Mouse (Mus musculus): ENCODE results near the gene Kif3a. TPM values are rescaled to one million over a fixed set of nuclear protein-coding genes. Genes with fewer than 3 reads are reported as not detected.
"Not testable (repeated sequence)": the region's sequence is repeated elsewhere in the genome, so short reads cannot be mapped to it uniquely, and the experiment has no call there.

Kif3a gene
- total and polyA plus RNA-seq, 2 experiments from 2014 or later, result 118 to 330 TPM

- 0 out of 2 replicates have a peak, but pooled peaks have one; percentile 11 for TF ChIP-seq CTCF (IDR thresholded peaks at IDR 0.05; ENCODE audit: low read depth)
- 86% methylated on average over 11 of the region's 11 CpGs for WGBS
- no peak for ATAC-seq
Observed at GRCm38 (mm10) chr11:53541222-53541621, 26.0 kb upstream of the Kif3a start.

GRCm38 (mm10) chr11:53543021-53543420 is 24.2 kb upstream of the Kif3a start:
- no peaks in the 10 kb centered on the region for H3K27me3 ChIP-seq (ENCODE audit: insufficient read depth, low read length)
- ATAC-seq (no peak), DNase-seq (no peak)
- no peak overlapping the region for H3K27ac ChIP-seq (ENCODE audit: low read depth, low read length)
- no peak for TF ChIP-seq CTCF (IDR thresholded peaks at IDR 0.05; ENCODE audit: low read depth)
- H3K4me1 ChIP-seq (ENCODE audit: insufficient read depth), result no peaks in the 10 kb centered on the region
- no peak overlapping the region for H3K9ac ChIP-seq
- H3K4me2 ChIP-seq (ENCODE audit: low read depth), result no peak overlapping the region
- peaks cover 6% of the 10 kb centered on the region for H3K36me3 ChIP-seq (ENCODE audit: insufficient read depth)
- H3K4me3 ChIP-seq (ENCODE audit: low read depth, low read length), result no peak overlapping the region
- WGBS, result 83% methylated on average over 7 of the region's 7 CpGs
- H3K9me3 ChIP-seq (ENCODE audit: low read length), result no peaks in the 10 kb centered on the region

More at GRCm38 (mm10) chr11:53541222-53541621, 26.0 kb upstream of the Kif3a start:
- DNase-seq, result no peak
- no peak overlapping the region for H3K4me3 ChIP-seq (ENCODE audit: low read depth, low read length)
- no peaks in the 10 kb centered on the region for H3K9me3 ChIP-seq (ENCODE audit: low read length)
- no peak overlapping the region for H3K9ac ChIP-seq
- no peaks in the 10 kb centered on the region for H3K27me3 ChIP-seq (ENCODE audit: insufficient read depth, low read length)
- no peak overlapping the region for H3K27ac ChIP-seq (ENCODE audit: low read depth, low read length)
- H3K4me2 ChIP-seq (ENCODE audit: low read depth), result no peak overlapping the region
- no peaks in the 10 kb centered on the region for H3K4me1 ChIP-seq (ENCODE audit: insufficient read depth)
- peaks cover 22% of the 10 kb centered on the region for H3K36me3 ChIP-seq (ENCODE audit: insufficient read depth)

GRCm38 (mm10) chr11:53546271-53546670 is 20.9 kb upstream of the Kif3a start:
- TF ChIP-seq CTCF (IDR thresholded peaks at IDR 0.05; ENCODE audit: low read depth), result no peak
- H3K4me1 ChIP-seq (ENCODE audit: insufficient read depth), result no peaks in the 10 kb centered on the region
- WGBS, result 38% methylated on average over 6 of the region's 6 CpGs
- no peak overlapping the region for H3K27ac ChIP-seq (ENCODE audit: low read depth, low read length)
- no peak overlapping the region for H3K4me3 ChIP-seq (ENCODE audit: low read depth, low read length)
- H3K9me3 ChIP-seq (ENCODE audit: low read length), result no peaks in the 10 kb centered on the region
- H3K27me3 ChIP-seq (ENCODE audit: insufficient read depth, low read length), result no peaks in the 10 kb centered on the region
- peak; percentile 25; the same call in 1 of the 2 replicates for ATAC-seq
- no peak overlapping the region for H3K9ac ChIP-seq
- DNase-seq, result no peak
- H3K36me3 ChIP-seq (ENCODE audit: insufficient read depth), result peaks cover 6% of the 10 kb centered on the region
- no peak overlapping the region for H3K4me2 ChIP-seq (ENCODE audit: low read depth)

GRCm38 (mm10) chr11:53547566-53547965 is 19.6 kb upstream of the Kif3a start:
- H3K36me3 ChIP-seq (ENCODE audit: insufficient read depth), result no peaks in the 10 kb centered on the region
- DNase-seq (no peak), ATAC-seq (no peak)
- no peak overlapping the region for H3K4me3 ChIP-seq (ENCODE audit: low read depth, low read length)
- no peak overlapping the region for H3K9ac ChIP-seq
- H3K27ac ChIP-seq (ENCODE audit: low read depth, low read length), result no peak overlapping the region
- H3K27me3 ChIP-seq (ENCODE audit: insufficient read depth, low read length), result no peaks in the 10 kb centered on the region
- no peaks in the 10 kb centered on the region for H3K4me1 ChIP-seq (ENCODE audit: insufficient read depth)
- H3K4me2 ChIP-seq (ENCODE audit: low read depth), result no peak overlapping the region
- no peak for TF ChIP-seq CTCF (IDR thresholded peaks at IDR 0.05; ENCODE audit: low read depth)
- 93% methylated on average over 6 of the region's 6 CpGs for WGBS
- no peaks in the 10 kb centered on the region for H3K9me3 ChIP-seq (ENCODE audit: low read length)

- DNase-seq (no peak), ATAC-seq (no peak)
- Histone ChIP-seq H3K4me3 (ENCODE audit: low read depth, low read length) (no peak overlapping the region), H3K4me2 (ENCODE audit: low read depth) (no peak overlapping the region), H3K36me3 (ENCODE audit: insufficient read depth) (no peaks in the 10 kb centered on the region), H3K9me3 (ENCODE audit: low read length) (no peaks in the 10 kb centered on the region), H3K27me3 (ENCODE audit: insufficient read depth, low read length) (no peaks in the 10 kb centered on the region), H3K4me1 (ENCODE audit: insufficient read depth) (no peaks in the 10 kb centered on the region), H3K27ac (ENCODE audit: low read depth, low read length) (no peak overlapping the region), H3K9ac (no peak overlapping the region)
- no peak for TF ChIP-seq CTCF (IDR thresholded peaks at IDR 0.05; ENCODE audit: low read depth)
- WGBS, result 92% methylated on average over 19 of the region's 19 CpGs
Observed at GRCm38 (mm10) chr11:53548036-53548605, 19.1 kb upstream of the Kif3a start.

GRCm38 (mm10) chr11:53550714-53551113 is 16.5 kb upstream of the Kif3a start:
- Histone ChIP-seq H3K4me2 (ENCODE audit: low read depth) (no peak overlapping the region), H3K4me1 (ENCODE audit: insufficient read depth) (no peaks in the 10 kb centered on the region), H3K36me3 (ENCODE audit: insufficient read depth) (no peaks in the 10 kb centered on the region), H3K9me3 (ENCODE audit: low read length) (no peaks in the 10 kb centered on the region), H3K4me3 (ENCODE audit: low read depth, low read length) (no peak overlapping the region), H3K27ac (ENCODE audit: low read depth, low read length) (no peak overlapping the region), H3K27me3 (ENCODE audit: insufficient read depth, low read length) (no peaks in the 10 kb centered on the region), H3K9ac (no peak overlapping the region)
- no peak for TF ChIP-seq CTCF (IDR thresholded peaks at IDR 0.05; ENCODE audit: low read depth)
- 88% methylated on average over 1 of the region's 1 CpGs for WGBS
- no peak for ATAC-seq
- DNase-seq, result no peak

- H3K9me3 ChIP-seq (ENCODE audit: low read length), result no peaks in the 10 kb centered on the region
- H3K36me3 ChIP-seq (ENCODE audit: insufficient read depth), result no peaks in the 10 kb centered on the region
- WGBS, result 68% methylated on average over 12 of the region's 12 CpGs
- no peaks in the 10 kb centered on the region for H3K4me1 ChIP-seq (ENCODE audit: insufficient read depth)
- no peak overlapping the region for H3K4me3 ChIP-seq (ENCODE audit: low read depth, low read length)
- TF ChIP-seq CTCF (IDR thresholded peaks at IDR 0.05; ENCODE audit: low read depth), result peak; percentile 29; the same call in 1 of the 2 replicates
- no peak for ATAC-seq
- no peaks in the 10 kb centered on the region for H3K27me3 ChIP-seq (ENCODE audit: insufficient read depth, low read length)
- H3K4me2 ChIP-seq (ENCODE audit: low read depth), result no peak overlapping the region
- DNase-seq, result peak; percentile 26
- no peak overlapping the region for H3K27ac ChIP-seq (ENCODE audit: low read depth, low read length)
- no peak overlapping the region for H3K9ac ChIP-seq
Observed at GRCm38 (mm10) chr11:53551754-53552153, 15.4 kb upstream of the Kif3a start.

- H3K9ac ChIP-seq; H3K4me2 ChIP-seq (ENCODE audit: low read depth); H3K36me3 ChIP-seq (ENCODE audit: insufficient read depth); DNase-seq; H3K4me3 ChIP-seq (ENCODE audit: low read depth, low read length); ATAC-seq; H3K4me1 ChIP-seq (ENCODE audit: insufficient read depth); H3K9me3 ChIP-seq (ENCODE audit: low read length); H3K27ac ChIP-seq (ENCODE audit: low read depth, low read length); H3K27me3 ChIP-seq (ENCODE audit: insufficient read depth, low read length): not testable (repeated sequence)
- WGBS, result 90% methylated on average over 9 of the region's 20 CpGs
Observed at GRCm38 (mm10) chr11:53556529-53556928, 10.7 kb upstream of the Kif3a start.

- ATAC-seq; H3K27ac ChIP-seq (ENCODE audit: low read depth, low read length); H3K4me3 ChIP-seq (ENCODE audit: low read depth, low read length); DNase-seq; H3K9me3 ChIP-seq (ENCODE audit: low read length); H3K4me1 ChIP-seq (ENCODE audit: insufficient read depth); H3K36me3 ChIP-seq (ENCODE audit: insufficient read depth); H3K27me3 ChIP-seq (ENCODE audit: insufficient read depth, low read length); H3K9ac ChIP-seq; H3K4me2 ChIP-seq (ENCODE audit: low read depth): not testable (repeated sequence)
- WGBS, result 100% methylated on average over 1 of the region's 3 CpGs
Observed at GRCm38 (mm10) chr11:53557992-53558391, 9.2 kb upstream of the Kif3a start.

- H3K36me3 ChIP-seq (ENCODE audit: insufficient read depth); H3K4me3 ChIP-seq (ENCODE audit: low read depth, low read length); H3K9me3 ChIP-seq (ENCODE audit: low read length); H3K4me2 ChIP-seq (ENCODE audit: low read depth); H3K9ac ChIP-seq; ATAC-seq; H3K4me1 ChIP-seq (ENCODE audit: insufficient read depth); H3K27me3 ChIP-seq (ENCODE audit: insufficient read depth, low read length); H3K27ac ChIP-seq (ENCODE audit: low read depth, low read length); DNase-seq: not testable (repeated sequence)
- 80% methylated on average over 1 of the region's 3 CpGs for WGBS
Observed at GRCm38 (mm10) chr11:53559980-53560379, 7.2 kb upstream of the Kif3a start.
